Mouse (Mus musculus) limb, embryonic 14.5 days (tissue): ENCODE data around the gene Cpt1a. TPM values are rescaled to one million over a fixed set of nuclear protein-coding genes. Genes with fewer than 3 reads are reported as not detected.
A peak's percentile ranks its signal among the peaks of the same experiment; 100 is the strongest.

Experiments used
- ATAC-seq: fragments of 200-750 bp; cut with Nextera tagmentation; 2 replicates; pipeline ENCODE4 v1.8.0; 2017; ENCODE audit warnings: low read depth, moderate number of reproducible peaks, moderate TSS enrichment; ENCODE audit not compliant: low FRiP score
- DNase-seq: peaks from one replicate; pipeline ENCODE4 v3.0.0-alpha.2; 2015; ENCODE audit warnings: low spot score
- H3K27ac ChIP-seq: fragments of 300-500 bp; sonication (generic); replicated peaks from 2 replicates; pipeline ENCODE4 v1.5.1; 2014; ENCODE audit warnings: low read depth, mild to moderate bottlenecking, low read length, moderate library complexity, mixed read lengths
- H3K27me3 ChIP-seq: fragments of 300-500 bp; sonication (generic); 2 replicates; pipeline ENCODE4 v1.6.1; 2014; ENCODE audit warnings: low read length, mixed read lengths; ENCODE audit not compliant: control insufficient read depth, insufficient read depth
- H3K36me3 ChIP-seq: fragments of 300-500 bp; sonication (generic); 2 replicates; pipeline ENCODE4 v1.6.1; 2014; ENCODE audit warnings: mild to moderate bottlenecking, low read length, moderate library complexity, mixed read lengths; ENCODE audit not compliant: control insufficient read depth, insufficient read depth
- H3K4me1 ChIP-seq: fragments of 300-500 bp; sonication (generic); 2 replicates; pipeline ENCODE4 v1.6.1; 2014; ENCODE audit warnings: antibody characterized with exemption, low read length, mixed read lengths; ENCODE audit not compliant: control insufficient read depth, insufficient read depth
- H3K4me2 ChIP-seq: fragments of 300-500 bp; sonication (generic); replicated peaks from 2 replicates; pipeline ENCODE4 v1.6.1; 2014; ENCODE audit warnings: low read depth, mild to moderate bottlenecking, low read length, moderate library complexity; ENCODE audit not compliant: severe bottlenecking
- H3K4me3 ChIP-seq: fragments of 300-500 bp; sonication (generic); replicated peaks from 2 replicates; pipeline ENCODE4 v1.5.1; 2014; ENCODE audit warnings: low read length
- H3K9ac ChIP-seq: fragments of 300-500 bp; sonication (generic); 2 replicates; pipeline ENCODE4 v1.6.1; 2014; ENCODE audit warnings: mild to moderate bottlenecking, low read depth, low read length, moderate library complexity; ENCODE audit not compliant: severe bottlenecking
- H3K9me3 ChIP-seq: fragments of 300-500 bp; sonication (generic); 2 replicates; pipeline ENCODE4 v1.6.1; 2016; ENCODE audit warnings: low read length; ENCODE audit not compliant: control insufficient read depth
- POLR2A ChIP-seq: fragments of 200-500 bp; IDR thresholded peaks from 2 replicates; pipeline ENCODE4 v1.8.0; 2012; ENCODE audit warnings: inconsistent platforms, mild to moderate bottlenecking, moderate library complexity, borderline replicate concordance; ENCODE audit not compliant: insufficient read depth, insufficient read length; ENCODE audit errors: extremely low read depth
- WGBS: fragments of 180-500 bp; shearing (Covaris S2); extraction: QIAGEN DNeasy Blood & Tissue Kit; methylation state at CpG from one replicate; pipeline ENCODE4 v1.1.7; 2014; 5-methylcytosine and 5-hydroxymethylcytosine counted together
- polyA plus RNA-seq, 2 experiments: library from polyadenylated mRNA; depleted of rRNA in 1 of 2; stranded (reverse) in 1 of 2; unstranded in 1 of 2; fragments of >200 nt; fragmentation: Nextera tagmentation in 1 of 2; extraction: Ambion mirVana in 1 of 2; gene quantifications; 2 replicates each; pipeline versions ENCODE4 v1.2.1 to v1.2.3; 2012 to 2014

Cpt1a gene
- polyA plus RNA-seq, 2 experiments: 20.3 to 21.7 TPM

DNA sequence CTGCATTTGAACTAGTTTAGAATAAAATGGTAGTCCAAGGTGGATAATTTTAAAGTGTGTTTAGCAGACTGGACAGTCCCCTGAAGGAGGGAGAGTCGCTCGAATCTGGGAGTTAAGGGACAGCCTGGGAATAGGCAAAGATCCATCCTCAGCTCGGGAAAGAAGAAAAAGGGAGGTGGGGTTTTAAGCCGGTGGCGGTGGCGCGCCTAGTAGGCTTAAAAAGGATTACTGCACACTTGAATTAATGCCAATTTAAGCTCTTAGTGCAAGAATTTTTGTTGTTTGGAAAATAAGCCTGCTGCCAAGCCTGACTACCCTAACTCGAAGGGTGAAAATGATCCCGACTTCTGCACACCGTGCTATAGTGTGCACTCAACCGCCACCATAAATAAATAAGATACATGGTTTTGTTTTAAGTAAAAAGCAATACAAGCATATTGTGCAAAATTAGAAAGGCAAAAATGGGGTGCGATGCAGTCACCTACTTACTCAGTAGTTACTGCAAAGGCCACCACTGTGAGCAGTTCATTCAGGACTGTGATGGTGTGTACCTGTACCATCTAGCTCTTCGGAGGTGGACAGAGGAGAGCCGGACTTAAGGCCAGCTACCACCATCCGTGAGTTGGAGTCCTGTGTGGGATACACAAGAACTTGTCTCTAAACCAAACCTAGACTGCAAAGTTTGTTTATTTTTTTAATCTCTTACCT lies 3.8 kb downstream of the Cpt1a start:
- H3K27me3 ChIP-seq: peaks cover 6% of the 10 kb centered on the region; the same call in 1 of the 2 replicates
- DNase-seq (peak; percentile 35), ATAC-seq (no peak)
- peak overlapping the region; percentile 99 for H3K4me2 ChIP-seq
- H3K36me3 ChIP-seq: no peaks in the 10 kb centered on the region
- H3K27ac ChIP-seq: peak overlapping the region; percentile 87
- no peak for TF ChIP-seq POLR2A
- 37% methylated on average over 15 of the region's 15 CpGs for WGBS
- peak overlapping the region; percentile 64 for H3K4me3 ChIP-seq
- peaks cover 21% of the 10 kb centered on the region for H3K4me1 ChIP-seq
- H3K9ac ChIP-seq: peak overlapping the region; percentile 47
- no peaks in the 10 kb centered on the region for H3K9me3 ChIP-seq

DNA sequence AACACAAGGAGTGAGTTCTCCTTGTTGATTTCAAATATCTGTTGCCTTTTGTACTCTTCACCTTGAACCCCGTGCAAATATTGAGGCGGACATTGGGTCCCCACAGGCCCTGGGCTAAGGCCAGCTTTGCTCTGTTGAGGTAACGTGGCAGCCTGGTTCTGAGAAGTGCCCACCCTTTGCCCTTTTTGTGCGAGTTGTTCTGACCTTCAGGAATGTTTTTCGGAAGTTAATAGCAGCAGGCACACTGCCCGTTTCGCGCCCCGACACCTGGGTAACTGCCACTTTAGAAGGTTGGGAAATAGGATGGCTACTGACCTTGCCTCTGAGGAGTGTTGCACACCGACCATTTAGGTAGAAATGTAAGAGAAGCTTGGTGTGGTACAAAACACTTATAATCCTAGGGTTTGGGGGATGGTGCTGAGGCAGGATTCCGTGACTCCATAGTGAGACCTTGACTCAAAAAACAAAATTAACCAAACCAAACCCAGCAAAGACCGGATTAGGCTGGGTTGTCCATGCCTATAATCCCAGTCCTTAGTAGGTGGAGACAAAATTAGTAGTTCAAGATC lies 4.4 kb downstream of the Cpt1a start:
- DNase-seq: no peak
- Histone ChIP-seq H3K9me3 (no peaks in the 10 kb centered on the region), H3K9ac (no peak overlapping the region), H3K4me2 (0 out of 2 replicates have a peak overlapping the region, but pooled peaks have one; percentile 99), H3K27ac (peak overlapping the region; percentile 87), H3K4me3 (no peak overlapping the region), H3K36me3 (no peaks in the 10 kb centered on the region), H3K27me3 (peaks cover 5% of the 10 kb centered on the region; the same call in 1 of the 2 replicates), H3K4me1 (peaks cover 21% of the 10 kb centered on the region)
- 82% methylated on average over 12 of the region's 12 CpGs for WGBS
- TF ChIP-seq POLR2A: no peak
- ATAC-seq: no peak

DNA sequence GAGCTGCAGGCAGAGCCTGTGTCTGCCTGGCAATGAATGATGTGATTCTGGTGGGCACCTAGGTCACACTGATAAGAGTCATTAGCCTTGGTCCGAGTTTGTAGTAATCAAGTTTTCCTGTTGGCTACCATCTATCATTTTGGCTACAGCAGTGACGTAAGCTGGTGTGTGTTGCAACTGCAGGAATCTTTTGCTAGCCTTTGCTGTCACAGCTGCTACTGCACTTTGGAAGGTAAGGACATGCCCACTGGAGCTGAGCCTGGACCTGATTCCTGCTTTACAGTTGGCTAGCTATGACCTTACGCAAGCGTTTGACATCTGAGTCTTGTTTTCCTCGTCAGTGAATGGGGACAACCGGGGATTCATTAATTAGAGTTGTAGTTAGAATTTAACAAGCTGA lies 11.1 kb downstream of the Cpt1a start:
- Histone ChIP-seq H3K4me2 (no peak overlapping the region), H3K9me3 (no peaks in the 10 kb centered on the region), H3K4me3 (no peak overlapping the region)

DNA sequence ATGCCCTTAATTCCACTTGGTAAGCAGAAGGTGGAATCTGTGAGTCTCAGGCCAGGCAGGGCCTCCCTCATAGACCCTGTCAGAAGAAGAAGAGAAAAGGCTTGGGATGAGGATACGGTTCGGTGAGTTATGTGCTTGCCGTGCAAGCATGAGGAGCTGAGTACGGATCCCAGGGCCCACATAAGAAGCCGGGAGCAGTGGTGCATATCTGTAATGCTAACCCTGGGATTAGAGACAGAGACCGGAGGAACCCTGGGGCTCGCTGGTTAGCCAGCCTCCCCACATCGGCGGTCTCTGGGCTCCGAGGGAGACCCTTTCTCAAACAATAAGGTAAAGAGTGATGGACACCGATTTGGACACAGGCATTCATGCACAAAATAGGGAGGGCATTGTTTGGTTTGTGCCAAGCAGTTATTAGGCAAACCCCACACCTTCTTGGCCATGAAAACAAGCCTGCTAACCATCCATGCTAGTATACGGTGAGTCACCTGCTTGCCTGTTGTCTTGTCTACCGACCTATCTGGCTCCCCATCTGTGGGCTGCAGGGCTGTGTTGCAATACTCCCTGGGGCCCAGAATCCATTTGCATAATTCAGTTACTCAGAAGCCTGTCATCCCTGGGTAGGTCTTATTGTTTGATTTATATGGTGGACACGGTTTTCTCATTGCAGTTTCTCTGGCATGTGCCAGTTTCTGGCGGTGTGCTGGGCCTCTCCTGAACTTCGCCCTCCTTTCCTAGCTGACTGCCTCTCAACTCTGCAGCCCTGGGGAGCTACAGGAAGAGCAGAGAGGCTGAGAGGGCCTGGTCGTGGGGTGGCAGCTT lies 11.8 kb downstream of the Cpt1a start:
- Histone ChIP-seq H3K4me3 (no peak overlapping the region), H3K4me2 (no peak overlapping the region), H3K9me3 (no peaks in the 10 kb centered on the region), H3K9ac (no peak overlapping the region), H3K4me1 (no peaks in the 10 kb centered on the region), H3K36me3 (no peaks in the 10 kb centered on the region), H3K27ac (no peak overlapping the region), H3K27me3 (no peaks in the 10 kb centered on the region)
- ATAC-seq: no peak
- no peak for TF ChIP-seq POLR2A
- 76% methylated on average over 17 of the region's 17 CpGs for WGBS
- DNase-seq: no peak

More for the DNA sequence above, 11.1 kb downstream of the Cpt1a start:
- Histone ChIP-seq H3K4me1 (no peaks in the 10 kb centered on the region), H3K27ac (no peak overlapping the region), H3K36me3 (no peaks in the 10 kb centered on the region), H3K27me3 (no peaks in the 10 kb centered on the region), H3K9ac (no peak overlapping the region)
- no peak for ATAC-seq
- 43% methylated on average over 6 of the region's 6 CpGs for WGBS
- DNase-seq: no peak
- no peak for TF ChIP-seq POLR2A

DNA sequence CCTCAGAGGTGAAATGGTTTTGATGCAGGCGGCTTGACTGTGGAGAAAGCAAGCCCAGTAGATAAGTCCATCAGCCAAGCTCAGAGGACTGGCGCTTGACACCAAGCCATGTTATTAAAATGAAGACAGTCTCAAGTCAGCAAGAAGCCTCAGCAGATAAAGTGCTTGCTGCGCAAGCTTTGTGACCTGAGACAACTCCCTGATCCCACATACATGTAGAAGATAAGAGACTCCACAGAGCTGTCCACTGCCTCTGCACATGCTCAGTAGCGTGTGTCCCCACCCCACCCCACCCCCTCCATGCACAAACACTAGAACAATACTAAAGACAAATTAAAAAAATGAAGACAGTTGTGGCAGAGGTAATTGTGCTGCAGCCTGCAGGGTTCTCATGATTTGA lies 12.4 kb downstream of the Cpt1a start:
- no peaks in the 10 kb centered on the region for H3K9me3 ChIP-seq
- H3K4me2 ChIP-seq: no peak overlapping the region
- WGBS: 87% methylated on average over 4 of the region's 4 CpGs
- H3K9ac ChIP-seq: no peak overlapping the region
- ATAC-seq (no peak), DNase-seq (no peak)
- no peak for TF ChIP-seq POLR2A
- H3K36me3 ChIP-seq: no peaks in the 10 kb centered on the region
- H3K4me1 ChIP-seq: no peaks in the 10 kb centered on the region
- no peak overlapping the region for H3K27ac ChIP-seq
- no peaks in the 10 kb centered on the region for H3K27me3 ChIP-seq
- H3K4me3 ChIP-seq: no peak overlapping the region
